Mouse (Mus musculus) brain, embryonic 14.5 days (tissue): ENCODE results near the gene Efnb3.

Source experiments
- CTCF ChIP-seq: fragments of 200-500 bp; IDR thresholded peaks from 2 replicates; pipeline ENCODE4 v1.5.1; 2012; ENCODE audit warnings: inconsistent platforms, mild to moderate bottlenecking, moderate library complexity, borderline replicate concordance; ENCODE audit not compliant: insufficient read depth, insufficient read length; ENCODE audit errors: extremely low read depth
- POLR2A ChIP-seq: fragments of 200-500 bp; IDR thresholded peaks from 2 replicates; pipeline ENCODE4 v1.6.1; 2012; ENCODE audit warnings: mild to moderate bottlenecking, inconsistent platforms, borderline replicate concordance; ENCODE audit not compliant: poor library complexity, insufficient read depth, insufficient read length, severe bottlenecking; ENCODE audit errors: extremely low read depth

GRCm38 (mm10) chr11:69564391-69564790, 4.4 kb upstream of the Efnb3 start:
- no peak for TF ChIP-seq CTCF
- no peak for TF ChIP-seq POLR2A
